Mouse (Mus musculus) intestine, postnatal 0 days (tissue): ENCODE measurements at regions not wholly inside any gene's neighbourhood (a gene's known extent, or its start where the extent isn't known, plus 50 kb on each side); places are given as distances from the start of the nearest gene placed in this dataset.

Experiments used
- ATAC-seq: fragments of 200-750 bp; cut with Nextera tagmentation; 2 replicates; pipeline ENCODE4 v1.8.0; 2017; ENCODE audit warnings: mild to moderate bottlenecking, moderate TSS enrichment, moderate library complexity
- H3K27ac ChIP-seq: fragments of 300-500 bp; sonication (generic); 2 replicates; pipeline ENCODE4 v1.5.1; 2014; ENCODE audit warnings: mild to moderate bottlenecking, low read depth, low read length, moderate library complexity
- H3K27me3 ChIP-seq: fragments of 300-500 bp; sonication (generic); replicated peaks from 2 replicates; pipeline ENCODE4 v1.6.1; 2014; ENCODE audit warnings: low read length, mixed read lengths; ENCODE audit not compliant: control insufficient read depth, insufficient read depth
- H3K36me3 ChIP-seq: fragments of 300-500 bp; sonication (generic); 2 replicates; pipeline ENCODE4 v1.6.1; 2014; ENCODE audit warnings: mild to moderate bottlenecking, moderate library complexity; ENCODE audit not compliant: control insufficient read depth, insufficient read depth
- H3K4me1 ChIP-seq: fragments of 300-500 bp; sonication (generic); replicated peaks from 2 replicates; pipeline ENCODE4 v1.6.1; 2014; ENCODE audit warnings: antibody characterized with exemption, low read length, mixed read lengths; ENCODE audit not compliant: control insufficient read depth, insufficient read depth
- H3K4me2 ChIP-seq: fragments of 300-500 bp; sonication (generic); replicated peaks from 2 replicates; pipeline ENCODE4 v1.6.1; 2014; ENCODE audit warnings: low read depth, mild to moderate bottlenecking, moderate library complexity
- H3K4me3 ChIP-seq: fragments of 300-500 bp; sonication (generic); 2 replicates; pipeline ENCODE4 v1.5.1; 2014; ENCODE audit warnings: low read depth, low read length
- H3K9ac ChIP-seq: fragments of 300-500 bp; sonication (generic); 2 replicates; pipeline ENCODE4 v1.6.1; 2014; ENCODE audit warnings: mild to moderate bottlenecking, low read depth, low read length
- H3K9me3 ChIP-seq: fragments of 300-500 bp; sonication (generic); 2 replicates; pipeline ENCODE4 v1.6.1; 2016; ENCODE audit warnings: mixed run types; ENCODE audit not compliant: control insufficient read depth
- CTCF ChIP-seq: sonication (generic); IDR thresholded peaks from 2 replicates; pipeline ENCODE4 v1.5.1; 2016; ENCODE audit warnings: low read depth, mild to moderate bottlenecking, control low read depth, antibody characterized with exemption, moderate library complexity
- WGBS: fragments of 180-500 bp; shearing (Covaris S2); extraction: QIAGEN DNeasy Blood & Tissue Kit; methylation state at CpG from one replicate; pipeline ENCODE4 v1.1.7; 2014; 5-methylcytosine and 5-hydroxymethylcytosine counted together

DNA sequence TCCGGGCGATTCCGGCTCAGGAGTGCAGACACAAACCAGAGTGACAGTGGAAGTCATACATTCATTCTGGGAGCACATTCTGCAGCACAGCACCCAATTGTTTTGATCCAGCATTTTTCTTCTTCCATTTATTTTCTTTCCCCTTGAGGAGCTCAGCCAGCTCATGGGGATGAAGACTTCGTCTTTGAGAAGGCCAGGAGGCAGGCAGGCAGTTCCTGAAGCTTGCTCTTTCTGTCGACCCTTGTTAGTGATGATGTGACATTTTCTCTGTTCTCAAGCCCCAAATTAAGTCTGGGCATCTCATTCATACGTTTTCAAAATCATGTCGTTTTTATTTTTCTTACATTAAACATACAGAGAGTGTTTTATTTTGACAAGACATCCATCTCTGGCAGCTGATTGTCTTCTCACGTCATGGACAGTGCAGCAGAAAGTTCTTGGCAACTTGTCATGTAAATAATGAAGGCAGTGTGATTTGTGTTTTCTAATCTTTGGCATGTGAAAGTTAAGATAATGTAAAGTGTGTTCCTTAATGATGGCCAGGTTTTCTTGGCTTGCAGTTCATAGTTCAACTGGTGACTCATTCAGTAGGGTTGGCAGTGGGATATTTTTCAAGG is 1062.1 kb downstream of the Sorcs3 start:
- ATAC-seq, result no peak
- Histone ChIP-seq H3K9ac (no peak overlapping the region), H3K27ac (no peak overlapping the region), H3K4me3 (no peak overlapping the region), H3K36me3 (no peaks in the 10 kb centered on the region), H3K4me2 (no peak overlapping the region), H3K9me3 (no peaks in the 10 kb centered on the region), H3K27me3 (no peaks in the 10 kb centered on the region), H3K4me1 (no peaks in the 10 kb centered on the region)
- TF ChIP-seq CTCF, result no peak
- 46% methylated on average over 8 of the region's 8 CpGs for WGBS

DNA sequence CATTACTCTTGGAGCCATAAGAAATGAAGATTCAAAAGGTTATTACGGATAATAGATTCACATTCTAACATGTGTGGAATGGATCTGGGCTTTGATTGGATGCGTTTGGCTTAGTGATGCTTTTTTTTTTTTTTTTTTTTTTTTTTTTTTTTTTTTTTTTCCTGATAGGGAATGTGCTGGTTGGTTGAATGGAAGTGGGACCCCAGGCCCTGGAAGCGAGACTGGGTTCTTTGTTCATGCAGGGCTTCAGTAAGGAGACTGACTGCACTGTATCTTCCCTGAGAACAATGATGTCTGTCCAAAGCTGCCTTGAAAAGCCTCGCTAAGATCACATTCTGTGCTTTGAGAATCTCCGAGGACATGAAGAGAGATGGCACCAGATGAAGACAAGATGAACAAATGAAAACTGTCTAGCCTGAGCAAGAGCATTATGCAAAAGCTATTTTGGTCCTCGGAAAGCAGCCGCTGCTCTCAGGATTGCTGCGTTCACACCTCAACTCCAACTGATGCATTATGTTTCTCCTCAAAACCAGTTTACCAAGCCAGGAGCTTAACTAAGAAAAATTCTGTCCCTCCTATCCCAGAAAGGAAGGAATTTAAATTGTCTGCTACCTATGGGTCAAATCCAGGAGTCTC is 1076.9 kb downstream of the Sorcs3 start:
- no peaks in the 10 kb centered on the region for H3K27me3 ChIP-seq
- no peak for TF ChIP-seq CTCF

DNA sequence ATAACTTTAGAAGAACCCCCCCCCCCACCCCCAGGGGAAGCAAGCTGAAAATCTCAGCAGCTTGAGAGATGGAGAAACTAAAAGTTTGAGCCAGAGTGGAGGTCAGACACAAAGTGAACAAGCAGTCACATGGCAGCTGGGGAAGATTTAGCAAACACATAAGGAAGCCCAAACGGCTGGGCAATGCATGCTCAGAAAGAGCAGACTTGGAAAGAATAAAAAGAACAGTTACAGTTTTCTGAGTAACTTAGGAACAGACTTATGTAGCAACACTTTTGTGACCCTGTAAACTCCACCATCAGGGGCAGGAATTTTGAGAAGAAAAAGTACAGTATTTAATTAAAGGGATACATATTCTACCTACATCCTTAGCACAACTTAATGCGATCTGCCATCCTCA is 1089.2 kb downstream of the Sorcs3 start:
- H3K9ac ChIP-seq, result no peak overlapping the region
- H3K4me2 ChIP-seq, result no peak overlapping the region
- no peak overlapping the region for H3K4me3 ChIP-seq
- no peaks in the 10 kb centered on the region for H3K9me3 ChIP-seq
- WGBS, result 69% methylated on average over 2 of the region's 2 CpGs
- no peaks in the 10 kb centered on the region for H3K4me1 ChIP-seq
- H3K27me3 ChIP-seq, result no peaks in the 10 kb centered on the region
- no peaks in the 10 kb centered on the region for H3K36me3 ChIP-seq
- no peak for ATAC-seq
- H3K27ac ChIP-seq, result no peak overlapping the region
- no peak for TF ChIP-seq CTCF

More for the DNA sequence above, 1076.9 kb downstream of the Sorcs3 start:
- no peaks in the 10 kb centered on the region for H3K4me1 ChIP-seq
- H3K36me3 ChIP-seq, result no peaks in the 10 kb centered on the region
- WGBS, result 67% methylated on average over 8 of the region's 8 CpGs
- H3K9ac ChIP-seq, result no peak overlapping the region
- no peak overlapping the region for H3K27ac ChIP-seq
- H3K4me3 ChIP-seq, result no peak overlapping the region
- no peak overlapping the region for H3K4me2 ChIP-seq
- H3K9me3 ChIP-seq, result no peaks in the 10 kb centered on the region
- ATAC-seq, result no peak

DNA sequence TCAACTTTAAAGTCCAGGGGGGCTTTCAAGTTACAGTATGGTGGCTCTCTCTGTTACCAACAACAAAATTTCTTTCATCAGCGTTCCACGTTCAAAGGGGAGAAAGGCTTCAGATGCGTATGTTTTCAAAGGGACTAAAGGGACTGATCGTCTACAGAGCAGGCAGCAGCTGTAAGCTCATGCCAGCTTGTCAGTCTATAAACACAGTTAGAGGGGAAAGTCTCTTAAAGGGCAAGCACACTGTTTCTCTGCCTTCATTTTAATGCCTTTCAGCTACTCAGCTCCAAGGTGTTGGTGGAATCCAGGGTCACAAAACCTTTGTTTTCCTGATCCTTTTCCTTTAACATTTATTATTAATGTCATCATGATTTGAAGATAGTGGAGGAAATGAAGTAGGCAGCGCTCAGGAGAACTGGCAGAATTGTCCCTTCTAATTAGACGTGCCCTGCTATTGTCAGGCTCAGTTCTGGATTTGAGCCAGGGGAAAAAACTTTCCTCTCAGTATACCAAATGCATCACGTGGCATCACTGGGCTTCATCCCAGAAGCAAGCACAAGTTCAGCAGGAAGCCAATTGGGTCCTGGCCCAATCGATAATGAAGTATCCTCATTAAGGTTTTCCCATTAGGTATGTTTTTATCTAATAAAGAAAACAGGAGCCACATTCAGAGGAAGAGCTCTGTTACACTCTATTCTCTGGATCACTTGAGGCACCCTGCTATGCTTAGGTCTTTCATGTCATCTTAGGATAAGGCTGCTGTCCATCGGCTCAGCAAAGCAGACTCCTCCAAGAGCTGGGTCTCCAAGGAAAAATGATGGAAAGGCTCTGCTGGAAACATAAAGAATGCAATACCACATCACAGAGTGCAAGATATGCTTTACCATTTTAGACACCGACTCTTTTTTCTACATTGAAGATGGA is 1093.8 kb downstream of the Sorcs3 start:
- Histone ChIP-seq H3K9me3 (no peaks in the 10 kb centered on the region), H3K4me3 (no peak overlapping the region), H3K27ac (no peak overlapping the region), H3K4me1 (no peaks in the 10 kb centered on the region), H3K36me3 (no peaks in the 10 kb centered on the region), H3K9ac (no peak overlapping the region), H3K27me3 (no peaks in the 10 kb centered on the region), H3K4me2 (no peak overlapping the region)
- WGBS, result 42% methylated on average over 10 of the region's 10 CpGs
- no peak for TF ChIP-seq CTCF
- ATAC-seq, result no peak

DNA sequence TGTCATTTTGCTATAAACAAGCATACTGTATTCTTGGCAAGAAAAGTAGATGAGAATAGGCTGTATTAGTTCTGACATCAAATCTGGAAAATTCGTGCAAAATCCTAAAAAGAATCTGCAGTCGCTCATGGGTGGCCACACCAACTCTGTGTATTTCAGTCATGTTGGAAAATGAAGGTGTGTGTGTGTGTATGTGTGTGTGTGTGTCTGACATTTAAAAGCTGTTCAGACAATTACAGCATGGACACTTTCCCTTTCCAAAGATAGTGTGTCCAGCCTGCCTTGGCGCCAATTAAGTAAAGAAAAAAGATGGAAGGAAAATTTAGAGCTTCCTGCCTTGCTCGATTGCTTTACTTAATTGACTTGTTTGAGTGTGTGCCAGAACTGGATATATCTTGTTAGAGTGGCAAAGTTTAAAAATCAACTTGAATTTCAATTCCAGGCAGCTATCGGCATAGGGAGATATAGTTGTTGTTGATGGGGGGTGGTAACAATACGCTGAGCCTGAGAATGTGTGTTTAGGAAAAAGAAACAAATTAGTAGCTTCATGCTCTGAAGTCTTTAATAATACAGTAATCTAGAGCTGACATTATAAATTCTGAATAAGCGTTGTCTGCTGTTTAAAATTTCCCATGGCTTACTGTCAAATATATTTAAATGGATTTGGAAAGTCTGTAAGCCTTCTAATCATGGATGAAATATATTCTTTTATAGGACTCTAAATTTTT is 1095.7 kb downstream of the Sorcs3 start:
- H3K9me3 ChIP-seq, result no peaks in the 10 kb centered on the region
- H3K4me3 ChIP-seq, result no peak overlapping the region
- TF ChIP-seq CTCF, result no peak
- H3K4me2 ChIP-seq, result no peak overlapping the region
- H3K27me3 ChIP-seq, result no peaks in the 10 kb centered on the region
- 66% methylated on average over 7 of the region's 7 CpGs for WGBS
- no peak overlapping the region for H3K27ac ChIP-seq
- H3K4me1 ChIP-seq, result no peaks in the 10 kb centered on the region
- no peaks in the 10 kb centered on the region for H3K36me3 ChIP-seq
- ATAC-seq, result no peak
- H3K9ac ChIP-seq, result no peak overlapping the region

DNA sequence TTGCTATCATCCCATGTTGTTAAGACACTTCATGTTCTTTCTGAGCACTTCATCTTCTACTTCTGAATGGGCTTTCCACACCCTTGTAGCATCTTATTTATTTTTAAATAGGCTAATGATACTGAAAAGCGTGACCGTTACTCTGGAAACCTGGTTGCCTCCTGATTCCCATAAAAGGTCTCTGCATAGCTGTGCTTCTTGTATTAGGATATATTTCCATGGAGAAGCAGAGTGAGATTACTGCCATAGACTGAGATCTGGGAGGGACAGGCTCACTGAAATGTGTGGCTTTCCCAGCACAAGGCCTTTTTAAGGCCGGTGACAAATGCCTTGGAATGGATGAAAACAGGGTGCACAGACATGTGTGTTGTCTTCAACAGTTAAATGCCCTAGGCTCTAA is 1100.0 kb downstream of the Sorcs3 start:
- H3K4me3 ChIP-seq, result no peak overlapping the region
- H3K27ac ChIP-seq, result no peak overlapping the region
- H3K27me3 ChIP-seq, result no peaks in the 10 kb centered on the region
- TF ChIP-seq CTCF, result no peak
- H3K4me1 ChIP-seq, result no peaks in the 10 kb centered on the region
- WGBS, result 95% methylated on average over 3 of the region's 3 CpGs
- no peak for ATAC-seq
- no peaks in the 10 kb centered on the region for H3K36me3 ChIP-seq
- no peak overlapping the region for H3K9ac ChIP-seq
- no peak overlapping the region for H3K4me2 ChIP-seq
- no peaks in the 10 kb centered on the region for H3K9me3 ChIP-seq
